Comparison of ENCODE assay signal across 8 mouse cellular contexts in genomic region chr2:119155388-119155787, GRCm38 (mm10). TPM values are rescaled to one million over a fixed set of nuclear protein-coding genes. Genes with fewer than 3 reads are reported as not detected.
DNase-seq lines count a peak whose midpoint lies in the region; ATAC-seq and TF ChIP-seq lines count a peak whose summit lies in the region.

No protein-coding gene starts in this region.

- no peaks in the 10 kb centered on the region for H3K27me3 ChIP-seq in kidney, embryonic 16.5 days (ENCODE audit: insufficient read depth, low read length)
- H3K27me3 ChIP-seq in embryonic facial prominence, embryonic 11.5 days (ENCODE audit: control insufficient read depth, insufficient read depth, low read length): no peaks in the 10 kb centered on the region
- no peaks in the 10 kb centered on the region for H3K27me3 ChIP-seq in limb, embryonic 13.5 days
- H3K27me3 ChIP-seq in spleen, adult 2 months (ENCODE audit: control insufficient read depth, insufficient read depth, low read length): no peaks in the 10 kb centered on the region
- H3K27me3 ChIP-seq in cerebellum, adult 2 months (ENCODE audit: control insufficient read depth, insufficient read depth, low read length): no peaks in the 10 kb centered on the region

- no peak overlapping the region for H3K27ac ChIP-seq in kidney, embryonic 16.5 days (ENCODE audit: low read length)
- no peak overlapping the region for H3K27ac ChIP-seq in embryonic facial prominence, embryonic 11.5 days (replicated peaks; ENCODE audit: low read depth, low read length)
- no peak overlapping the region for H3K27ac ChIP-seq in limb, embryonic 13.5 days
- H3K27ac ChIP-seq in spleen, adult 2 months (ENCODE audit: insufficient read depth, low read length): peak overlapping the region; percentile 28; the same call in 1 of the 2 replicates
- no peak overlapping the region for H3K27ac ChIP-seq in cerebellum, adult 2 months (ENCODE audit: insufficient read depth, low read length)

- TF ChIP-seq CTCF in spleen, adult 2 months (IDR thresholded peaks at IDR 0.05; ENCODE audit: extremely low read depth, insufficient read depth, insufficient read length, insufficient replicate concordance): no peak
- TF ChIP-seq CTCF in cerebellum, adult 2 months (IDR thresholded peaks at IDR 0.05; ENCODE audit: borderline replicate concordance, insufficient read depth, low read depth, low read length): no peak

- H3K9me3 ChIP-seq in kidney, embryonic 16.5 days (ENCODE audit: low read length): no peaks in the 10 kb centered on the region
- H3K9me3 ChIP-seq in embryonic facial prominence, embryonic 11.5 days (replicated peaks; ENCODE audit: control insufficient read depth, low read length): no peaks in the 10 kb centered on the region
- no peaks in the 10 kb centered on the region for H3K9me3 ChIP-seq in limb, embryonic 13.5 days

- DNase-seq in kidney, postnatal 10 days: no peak
- no peak for DNase-seq in embryonic facial prominence, embryonic 11.5 days (ENCODE audit: low spot score)
- no peak for DNase-seq in spleen, adult 2 months (ENCODE audit: low read depth in 1 of 2, low spot score in 2 of 2)
- DNase-seq in cerebellum, adult 2 months: no peak
- DNase-seq in lung, postnatal 25 days (ENCODE audit: low spot score): no peak

- TF ChIP-seq POLR2A in spleen, adult 2 months (IDR thresholded peaks at IDR 0.05; ENCODE audit: low read depth, low read length): no peak
- TF ChIP-seq POLR2A in cerebellum, adult 2 months (IDR thresholded peaks at IDR 0.05; ENCODE audit: borderline replicate concordance, insufficient read depth, low read length): no peak

- H3K36me3 ChIP-seq in kidney, embryonic 16.5 days (ENCODE audit: insufficient read depth, low read length): peaks cover 24% of the 10 kb centered on the region
- H3K36me3 ChIP-seq in embryonic facial prominence, embryonic 11.5 days (replicated peaks; ENCODE audit: control insufficient read depth, insufficient read depth, low read depth, low read length): no peaks in the 10 kb centered on the region; the same call in 1 of the 2 replicates
- peaks cover 36% of the 10 kb centered on the region for H3K36me3 ChIP-seq in limb, embryonic 13.5 days
- H3K36me3 ChIP-seq in spleen, adult 2 months (ENCODE audit: control insufficient read depth, insufficient read depth, low read length): peaks cover 17% of the 10 kb centered on the region

- peaks cover 14% of the 10 kb centered on the region for H3K4me1 ChIP-seq in kidney, embryonic 16.5 days (ENCODE audit: insufficient read depth, low read length)
- H3K4me1 ChIP-seq in embryonic facial prominence, embryonic 11.5 days (ENCODE audit: control insufficient read depth, insufficient read depth, low read length): no peaks in the 10 kb centered on the region
- peaks cover 14% of the 10 kb centered on the region for H3K4me1 ChIP-seq in limb, embryonic 13.5 days
- H3K4me1 ChIP-seq in spleen, adult 2 months (ENCODE audit: control insufficient read depth, insufficient read depth, insufficient read length): no peaks in the 10 kb centered on the region
- H3K4me1 ChIP-seq in cerebellum, adult 2 months (ENCODE audit: control insufficient read depth, insufficient read depth, low read length): peaks cover 3% of the 10 kb centered on the region

- WGBS in kidney, embryonic 16.5 days: 75% methylated on average over 9 of the region's 9 CpGs
- WGBS in embryonic facial prominence, embryonic 11.5 days: 87% methylated on average over 9 of the region's 9 CpGs
- WGBS in limb, embryonic 13.5 days: 86% methylated on average over 9 of the region's 9 CpGs
- WGBS in spleen, adult 2 months: 82% methylated on average over 9 of the region's 9 CpGs
- WGBS in cerebellum, adult 2 months: 75% methylated on average over 9 of the region's 9 CpGs

- H3K9ac ChIP-seq in kidney, embryonic 16.5 days (replicated peaks; ENCODE audit: low read length): peak overlapping the region; percentile 91
- no peak overlapping the region for H3K9ac ChIP-seq in embryonic facial prominence, embryonic 11.5 days (replicated peaks; ENCODE audit: low read length)
- H3K9ac ChIP-seq in limb, embryonic 13.5 days: peak overlapping the region; percentile 94; the same call in 1 of the 2 replicates

- H3K4me3 ChIP-seq in kidney, embryonic 16.5 days (ENCODE audit: low read length): no peak overlapping the region
- peak overlapping the region; percentile 92; the same call in 1 of the 2 replicates for H3K4me3 ChIP-seq in embryonic facial prominence, embryonic 11.5 days (ENCODE audit: low read depth, low read length)
- H3K4me3 ChIP-seq in limb, embryonic 13.5 days: peak overlapping the region; percentile 99
- peak overlapping the region; percentile 9; the same call in 1 of the 2 replicates for H3K4me3 ChIP-seq in spleen, adult 2 months (ENCODE audit: extremely low read depth, insufficient read depth, insufficient read length)
- no peak overlapping the region for H3K4me3 ChIP-seq in cerebellum, adult 2 months (replicated peaks; ENCODE audit: insufficient read depth, low read depth, low read length)

- ATAC-seq in kidney, embryonic 16.5 days (ENCODE audit: low FRiP score, low TSS enrichment): no peak
- no peak for ATAC-seq in embryonic facial prominence, embryonic 11.5 days (replicated peaks; ENCODE audit: insufficient number of reproducible peaks, low FRiP score, low TSS enrichment, low read depth)
- no peak for ATAC-seq in limb, embryonic 13.5 days (ENCODE audit: low FRiP score, low read depth)
- ATAC-seq in CD4-positive, CD25-positive, alpha-beta regulatory T cell, adult 4 months: no peak

- H3K4me2 ChIP-seq in kidney, embryonic 16.5 days (replicated peaks; ENCODE audit: low read depth, low read length): peak overlapping the region; percentile 77
- H3K4me2 ChIP-seq in embryonic facial prominence, embryonic 11.5 days (ENCODE audit: low read depth, low read length): no peak overlapping the region; the same call in 1 of the 2 replicates
- H3K4me2 ChIP-seq in limb, embryonic 13.5 days (replicated peaks): peak overlapping the region; percentile 96

RNA-seq across cellular contexts. Expression of gene Rmdn3, which starts 1.4 kb away (rescaled TPM):
- 46.4 and 47.0 TPM in 2 replicates for polyA plus RNA-seq in kidney, embryonic 16.5 days (2015; fragmentation: Nextera tagmentation; extraction: Ambion mirVana)
- polyA plus RNA-seq in embryonic facial prominence, embryonic 11.5 days (2014; fragmentation: Nextera tagmentation; extraction: Ambion mirVana): 43.1 and 44.2 TPM in 2 replicates
- polyA plus RNA-seq in limb, embryonic 13.5 days (2015; fragmentation: Nextera tagmentation; extraction: Ambion mirVana): 41.4 and 44.4 TPM in 2 replicates
- 10.1 and 12.7 TPM in 2 replicates for polyA plus RNA-seq in spleen, adult 2 months (2012; rRNA removed)
- polyA plus RNA-seq in CD4-positive, CD25-positive, alpha-beta regulatory T cell, adult 4 months (2017; shearing (Covaris generic)): 10 to 100 TPM; 15.9 to 20.8 TPM
- polyA plus RNA-seq in cerebellum, adult 2 months (2012; rRNA removed): 95.0 and 104 TPM in 2 replicates

RNA-seq across cellular contexts. Expression of gene Gchfr, which starts 12.2 kb away (rescaled TPM):
- polyA plus RNA-seq in kidney, embryonic 16.5 days (2015; fragmentation: Nextera tagmentation; extraction: Ambion mirVana): 34.5 and 38.8 TPM in 2 replicates
- 2.9 and 6.4 TPM in 2 replicates for polyA plus RNA-seq in embryonic facial prominence, embryonic 11.5 days (2014; fragmentation: Nextera tagmentation; extraction: Ambion mirVana)
- 5.8 and 6.5 TPM in 2 replicates for polyA plus RNA-seq in limb, embryonic 13.5 days (2015; fragmentation: Nextera tagmentation; extraction: Ambion mirVana)
- polyA plus RNA-seq in spleen, adult 2 months (2012; rRNA removed): 3.2 and 4.2 TPM in 2 replicates
- polyA plus RNA-seq in CD4-positive, CD25-positive, alpha-beta regulatory T cell, adult 4 months (2017; shearing (Covaris generic)): not detected
- 7.5 and 9.6 TPM in 2 replicates for polyA plus RNA-seq in cerebellum, adult 2 months (2012; rRNA removed)

RNA-seq across cellular contexts. Expression of gene Gm14137, which starts 18.9 kb away (rescaled TPM):
- 0.56 and 0.85 TPM in 2 replicates for polyA plus RNA-seq in kidney, embryonic 16.5 days (2015; fragmentation: Nextera tagmentation; extraction: Ambion mirVana)
- polyA plus RNA-seq in embryonic facial prominence, embryonic 11.5 days (2014; fragmentation: Nextera tagmentation; extraction: Ambion mirVana): 0.31 and 0.41 TPM in 2 replicates
- 0.47 and 0.75 TPM in 2 replicates for polyA plus RNA-seq in limb, embryonic 13.5 days (2015; fragmentation: Nextera tagmentation; extraction: Ambion mirVana)
- polyA plus RNA-seq in spleen, adult 2 months (2012; rRNA removed): 0.09 and 0.26 TPM in 2 replicates
- under 1 TPM; 0.38 to 0.57 TPM for polyA plus RNA-seq in CD4-positive, CD25-positive, alpha-beta regulatory T cell, adult 4 months (2017; shearing (Covaris generic))
- not detected in 2 replicates for polyA plus RNA-seq in cerebellum, adult 2 months (2012; rRNA removed)

RNA-seq across cellular contexts. Expression of gene Rad51, which starts 42.8 kb away (rescaled TPM):
- polyA plus RNA-seq in kidney, embryonic 16.5 days (2015; fragmentation: Nextera tagmentation; extraction: Ambion mirVana): 50.7 and 51.8 TPM in 2 replicates
- polyA plus RNA-seq in embryonic facial prominence, embryonic 11.5 days (2014; fragmentation: Nextera tagmentation; extraction: Ambion mirVana): 79.2 and 82.1 TPM in 2 replicates
- 47.1 and 47.9 TPM in 2 replicates for polyA plus RNA-seq in limb, embryonic 13.5 days (2015; fragmentation: Nextera tagmentation; extraction: Ambion mirVana)
- 5.0 and 6.4 TPM in 2 replicates for polyA plus RNA-seq in spleen, adult 2 months (2012; rRNA removed)
- 1 to 10 TPM; 3.6 to 4.6 TPM for polyA plus RNA-seq in CD4-positive, CD25-positive, alpha-beta regulatory T cell, adult 4 months (2017; shearing (Covaris generic))
- polyA plus RNA-seq in cerebellum, adult 2 months (2012; rRNA removed): 3.0 and 3.3 TPM in 2 replicates

RNA-seq across cellular contexts. Expression of gene Zfyve19, which starts 53.0 kb away (rescaled TPM):
- polyA plus RNA-seq in kidney, embryonic 16.5 days (2015; fragmentation: Nextera tagmentation; extraction: Ambion mirVana): 64.1 and 67.2 TPM in 2 replicates
- 44.3 and 46.1 TPM in 2 replicates for polyA plus RNA-seq in embryonic facial prominence, embryonic 11.5 days (2014; fragmentation: Nextera tagmentation; extraction: Ambion mirVana)
- polyA plus RNA-seq in limb, embryonic 13.5 days (2015; fragmentation: Nextera tagmentation; extraction: Ambion mirVana): 58.3 and 61.1 TPM in 2 replicates
- 23.7 and 42.8 TPM in 2 replicates for polyA plus RNA-seq in spleen, adult 2 months (2012; rRNA removed)
- polyA plus RNA-seq in CD4-positive, CD25-positive, alpha-beta regulatory T cell, adult 4 months (2017; shearing (Covaris generic)): 10 to 100 TPM; 54.5 to 71.7 TPM
- 62.7 and 65.6 TPM in 2 replicates for polyA plus RNA-seq in cerebellum, adult 2 months (2012; rRNA removed)

Comparison
In these comparisons a context has a peak if more than half of its experiments do, and no peak if none do; other contexts are left out.
1. H3K4me3 ChIP-seq: peak in embryonic facial prominence, embryonic 11.5 days (single experiment), limb, embryonic 13.5 days (single experiment) and spleen, adult 2 months (single experiment); none in kidney, embryonic 16.5 days (single experiment) and cerebellum, adult 2 months (single experiment).